Mouse (Mus musculus) granulocyte monocyte progenitor cell, adult 5-6 weeks (primary cell): ENCODE data around the gene Pmvk. TPM values are rescaled to one million over a fixed set of nuclear protein-coding genes. Genes with fewer than 3 reads are reported as not detected.

Experiments
- ATAC-seq: replicated peaks from 2 replicates; pipeline ENCODE4 v1.8.0; 2016; ENCODE audit warnings: mild to moderate bottlenecking, moderate TSS enrichment, inconsistent platforms; ENCODE audit not compliant: poor library complexity, severe bottlenecking
- total RNA-seq, 2 experiments: library from RNA; stranded (forward) in 1 of 2; stranded (reverse) in 1 of 2; fragments of 200-712, 200-1000 nt in 1 of 2; fragments of >200 nt in 1 of 2; fragmentation: Nextera tagmentation in 1 of 2; gene quantifications; 2 replicates each; pipeline ENCODE4 v1.2.3; 2014 to 2017

Gene Pmvk
- total RNA-seq, 2 experiments from 2014 or later = 9.5 to 20.7 TPM

GRCm38 (mm10) chr3:89468268-89468667, 13.9 kb downstream of the Pmvk start:
- no peak for ATAC-seq

- ATAC-seq = peak; percentile 55
These were observed 17.9 kb downstream of the Pmvk start for GRCm38 (mm10) chr3:89472280-89472679.

- peak; percentile 74 for ATAC-seq
These were observed 19.5 kb downstream of the Pmvk start for GRCm38 (mm10) chr3:89473838-89474237.

- ATAC-seq = no peak
These were observed 24.7 kb downstream of the Pmvk start for GRCm38 (mm10) chr3:89479055-89479454.

GRCm38 (mm10) chr3:89481488-89481887, 27.1 kb downstream of the Pmvk start:
- peak; percentile 38; the same call in 1 of the 2 replicates for ATAC-seq

- ATAC-seq = no peak; the same call in 1 of the 2 replicates
These were observed 27.9 kb downstream of the Pmvk start for GRCm38 (mm10) chr3:89482249-89482648.

GRCm38 (mm10) chr3:89484766-89485524, 30.6 kb downstream of the Pmvk start:
- peak; percentile 94 for ATAC-seq

- no peak for ATAC-seq
These were observed 31.8 kb downstream of the Pmvk start for GRCm38 (mm10) chr3:89486111-89486510.

GRCm38 (mm10) chr3:89486916-89487702, 32.8 kb downstream of the Pmvk start:
- no peak for ATAC-seq

GRCm38 (mm10) chr3:89490790-89491189, 36.4 kb downstream of the Pmvk start:
- no peak for ATAC-seq

- ATAC-seq = no peak
These were observed 37.2 kb downstream of the Pmvk start for GRCm38 (mm10) chr3:89491559-89491958.

GRCm38 (mm10) chr3:89492701-89493151, 38.4 kb downstream of the Pmvk start:
- no peak for ATAC-seq

- no peak for ATAC-seq
These were observed 40.3 kb downstream of the Pmvk start for GRCm38 (mm10) chr3:89494630-89495029.

GRCm38 (mm10) chr3:89496366-89496765, 42.0 kb downstream of the Pmvk start:
- no peak for ATAC-seq

- ATAC-seq = no peak
These were observed 45.4 kb downstream of the Pmvk start for GRCm38 (mm10) chr3:89499696-89500095.

- ATAC-seq = no peak
These were observed 47.1 kb downstream of the Pmvk start for GRCm38 (mm10) chr3:89501486-89501885.

- 0 out of 2 replicates have a peak, but pooled peaks have one; percentile 27 for ATAC-seq
These were observed 48.2 kb downstream of the Pmvk start for GRCm38 (mm10) chr3:89502551-89502950.

- ATAC-seq = no peak
These were observed 53.7 kb downstream of the Pmvk start for GRCm38 (mm10) chr3:89508041-89508440.

- peak; percentile 63 for ATAC-seq
These were observed 56.6 kb downstream of the Pmvk start for GRCm38 (mm10) chr3:89510979-89511378.

GRCm38 (mm10) chr3:89511400-89511799, 57.1 kb downstream of the Pmvk start:
- no peak for ATAC-seq

- peak; percentile 38; the same call in 1 of the 2 replicates for ATAC-seq
These were observed 57.9 kb downstream of the Pmvk start for GRCm38 (mm10) chr3:89512225-89512624.
